Mouse (Mus musculus) heart, embryonic 10.5 days (tissue): Measurements from ENCODE around the gene Gm6993. TPM values are rescaled to one million over a fixed set of nuclear protein-coding genes. Genes with fewer than 3 reads are reported as not detected.
A peak's percentile ranks its signal among the peaks of the same experiment; 100 is the strongest.

Experiments
- DNase-seq: peaks from one replicate; pipeline ENCODE4 v3.0.0-alpha.2; 2017; ENCODE audit warnings: low spot score
- H3K27ac ChIP-seq: fragments of 300-500 bp; sonication (generic); 2 replicates; pipeline ENCODE4 v1.5.1; 2016; ENCODE audit warnings: mild to moderate bottlenecking
- H3K27me3 ChIP-seq: fragments of 300-500 bp; sonication (generic); 2 replicates; pipeline ENCODE4 v1.6.1; 2016; ENCODE audit warnings: mild to moderate bottlenecking; ENCODE audit not compliant: poor library complexity, insufficient read depth, severe bottlenecking
- H3K36me3 ChIP-seq: fragments of 300-500 bp; sonication (generic); 2 replicates; pipeline ENCODE4 v1.6.1; 2016; ENCODE audit warnings: mild to moderate bottlenecking, moderate library complexity
- H3K4me1 ChIP-seq: fragments of 300-500 bp; sonication (generic); 2 replicates; pipeline ENCODE4 v1.6.1; 2016; ENCODE audit warnings: mild to moderate bottlenecking
- H3K4me3 ChIP-seq: fragments of 300-500 bp; sonication (generic); 2 replicates; pipeline ENCODE4 v1.5.1; 2016; ENCODE audit warnings: mild to moderate bottlenecking, moderate library complexity
- H3K9me3 ChIP-seq: fragments of 300-500 bp; sonication (generic); 2 replicates; pipeline ENCODE4 v1.6.1; 2016; ENCODE audit warnings: mild to moderate bottlenecking, moderate library complexity
- WGBS: fragments of 180-500 bp; shearing (Covaris S2); methylation state at CpG from one replicate; pipeline ENCODE4 v1.1.7; 2016; 5-methylcytosine and 5-hydroxymethylcytosine counted together
- polyA plus RNA-seq: library from polyadenylated mRNA; unstranded; fragments of >200 nt; fragmentation: Nextera tagmentation; extraction: Ambion mirVana; gene quantifications from 2 replicates; pipeline ENCODE4 v1.2.1, GENCODE M21; 2016

Gm6993 gene
- polyA plus RNA-seq, 1 experiment from 2014 or later: not detected

DNA sequence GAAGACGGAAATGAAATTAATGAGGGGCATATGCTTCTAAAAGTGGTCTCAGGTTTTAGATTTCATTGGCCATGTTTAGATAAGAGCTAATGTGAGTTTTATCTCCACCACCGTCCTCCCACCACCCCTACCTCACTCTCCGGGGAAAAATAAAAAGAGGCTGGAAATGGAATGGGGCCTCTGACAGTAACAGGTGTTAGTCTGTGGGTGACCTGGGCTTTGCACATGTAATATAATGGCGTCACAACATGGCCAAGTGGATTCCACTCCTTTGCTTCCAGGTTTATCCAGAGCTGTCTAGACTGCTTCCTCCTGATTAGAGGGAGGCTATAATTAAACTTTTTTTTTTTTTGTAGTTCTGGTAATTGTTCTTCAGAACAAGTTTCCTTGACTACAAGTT lies 26.8 kb downstream of the Gm6993 start:
- Histone ChIP-seq H3K27me3 (no peaks in the 10 kb centered on the region), H3K4me3 (peak overlapping the region; percentile 87), H3K4me1 (peaks cover 72% of the 10 kb centered on the region), H3K9me3 (no peaks in the 10 kb centered on the region), H3K36me3 (peaks cover 46% of the 10 kb centered on the region), H3K27ac (peak overlapping the region; percentile 95; the same call in 1 of the 2 replicates)
- WGBS: 35% methylated on average over 4 of the region's 4 CpGs
- no peak for DNase-seq

DNA sequence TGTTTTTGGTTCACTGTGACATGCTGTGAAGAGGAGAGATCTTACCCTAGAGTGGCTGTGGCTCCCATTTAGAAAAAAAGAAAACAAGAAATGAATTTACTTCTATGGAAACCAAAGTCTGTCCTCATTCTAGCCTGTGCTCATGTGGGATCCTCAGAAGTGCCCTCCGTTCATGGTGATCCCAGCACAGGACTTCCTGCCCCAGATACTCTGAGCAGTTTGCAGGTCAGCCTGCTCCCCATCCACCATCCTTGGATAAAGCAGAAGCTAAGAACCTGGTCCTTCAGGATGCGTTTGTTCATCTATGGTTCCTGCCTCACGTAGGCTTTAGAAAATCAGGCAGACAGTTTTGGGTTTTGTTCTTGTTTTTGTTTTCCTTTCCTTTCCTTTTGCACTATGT lies 27.7 kb downstream of the Gm6993 start:
- 59% methylated on average over 3 of the region's 3 CpGs for WGBS

DNA sequence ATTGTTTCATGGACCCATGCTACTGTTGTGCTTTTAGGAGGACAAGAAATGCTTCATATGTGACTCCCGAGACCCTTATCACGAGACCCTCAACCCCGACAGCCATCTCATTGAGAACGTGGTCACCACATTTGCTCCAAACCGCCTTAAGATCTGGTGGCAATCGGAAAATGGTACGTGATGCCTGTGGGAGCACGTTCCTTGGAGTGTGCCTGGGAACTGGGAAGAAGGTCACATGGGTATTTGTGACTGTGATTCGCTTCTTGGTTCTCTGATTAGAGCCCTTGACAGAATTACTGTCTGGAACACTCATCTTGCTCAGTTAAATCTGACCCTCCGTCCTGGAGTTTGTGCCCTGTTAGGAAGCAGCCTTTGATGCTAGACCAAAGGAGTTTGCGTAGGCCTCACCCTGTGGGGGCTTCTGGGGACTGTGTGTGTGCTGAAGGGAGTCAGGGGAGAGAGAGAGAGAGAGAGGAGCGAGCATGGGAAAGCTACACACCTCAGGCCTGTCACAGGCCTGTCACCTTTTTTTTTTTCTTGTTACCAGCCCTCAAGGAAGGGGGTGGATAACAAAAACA lies 28.5 kb downstream of the Gm6993 start:
- Histone ChIP-seq H3K4me3 (0 out of 2 replicates have a peak overlapping the region, but pooled peaks have one; percentile 13), H3K4me1 (peaks cover 65% of the 10 kb centered on the region), H3K36me3 (peaks cover 64% of the 10 kb centered on the region), H3K27me3 (no peaks in the 10 kb centered on the region), H3K27ac (peak overlapping the region; percentile 69), H3K9me3 (no peaks in the 10 kb centered on the region)
- DNase-seq: no peak
- WGBS: 46% methylated on average over 12 of the region's 12 CpGs

More for the DNA sequence above, 27.7 kb downstream of the Gm6993 start:
- Histone ChIP-seq H3K4me3 (no peak overlapping the region; the same call in 1 of the 2 replicates), H3K36me3 (peaks cover 56% of the 10 kb centered on the region), H3K27ac (peak overlapping the region; percentile 25; the same call in 1 of the 2 replicates), H3K27me3 (no peaks in the 10 kb centered on the region), H3K4me1 (peaks cover 68% of the 10 kb centered on the region), H3K9me3 (no peaks in the 10 kb centered on the region)
- no peak for DNase-seq

DNA sequence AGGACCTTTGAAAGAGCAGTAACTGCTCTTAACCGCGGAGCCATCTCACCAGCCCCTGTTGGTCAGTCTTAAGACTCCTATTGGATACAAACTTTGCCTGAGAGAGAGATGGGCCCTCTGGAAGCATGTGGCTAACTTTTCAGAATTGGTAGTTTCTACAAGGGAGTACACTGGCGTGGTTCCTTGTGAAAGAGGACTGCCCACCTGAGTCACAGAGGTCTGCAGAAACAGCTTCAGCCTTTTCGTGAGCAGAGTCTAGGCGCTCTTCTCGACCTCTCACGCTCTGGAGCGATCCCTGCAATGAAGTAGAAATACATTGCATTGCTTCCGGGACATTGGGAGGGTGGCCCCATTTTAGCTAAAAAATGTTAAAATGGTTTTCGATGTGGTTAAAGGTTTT lies 29.8 kb downstream of the Gm6993 start:
- Histone ChIP-seq H3K27me3 (no peaks in the 10 kb centered on the region), H3K4me3 (no peak overlapping the region), H3K36me3 (peaks cover 75% of the 10 kb centered on the region), H3K4me1 (peaks cover 64% of the 10 kb centered on the region), H3K27ac (peak overlapping the region; percentile 75; the same call in 1 of the 2 replicates), H3K9me3 (no peaks in the 10 kb centered on the region)
- DNase-seq: no peak
- 88% methylated on average over 10 of the region's 10 CpGs for WGBS

DNA sequence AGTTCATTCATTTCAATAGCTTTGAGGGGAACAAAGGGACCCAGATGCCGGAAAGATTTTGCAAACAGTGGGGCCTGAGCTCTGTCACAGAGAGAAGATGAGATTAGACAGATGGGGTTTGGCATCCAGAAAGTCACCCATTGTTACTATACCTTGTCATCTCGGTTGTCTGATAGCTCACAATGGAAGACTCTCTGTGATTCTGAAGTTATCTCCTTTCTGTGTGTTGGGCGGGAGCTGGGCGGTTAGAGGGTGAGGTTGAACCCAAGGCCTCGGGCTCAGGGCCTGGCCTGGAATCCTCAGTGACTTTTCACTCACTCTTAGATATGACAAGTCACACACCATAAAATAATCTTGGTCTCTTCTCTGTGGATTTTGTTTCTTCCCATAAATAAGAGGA lies 30.2 kb downstream of the Gm6993 start:
- H3K4me3 ChIP-seq: peak overlapping the region; percentile 17; the same call in 1 of the 2 replicates
- H3K36me3 ChIP-seq: peaks cover 79% of the 10 kb centered on the region
- no peaks in the 10 kb centered on the region for H3K9me3 ChIP-seq
- WGBS: 41% methylated on average over 5 of the region's 5 CpGs
- no peak for DNase-seq
- no peaks in the 10 kb centered on the region for H3K27me3 ChIP-seq
- H3K27ac ChIP-seq: peak overlapping the region; percentile 75
- H3K4me1 ChIP-seq: peaks cover 67% of the 10 kb centered on the region

DNA sequence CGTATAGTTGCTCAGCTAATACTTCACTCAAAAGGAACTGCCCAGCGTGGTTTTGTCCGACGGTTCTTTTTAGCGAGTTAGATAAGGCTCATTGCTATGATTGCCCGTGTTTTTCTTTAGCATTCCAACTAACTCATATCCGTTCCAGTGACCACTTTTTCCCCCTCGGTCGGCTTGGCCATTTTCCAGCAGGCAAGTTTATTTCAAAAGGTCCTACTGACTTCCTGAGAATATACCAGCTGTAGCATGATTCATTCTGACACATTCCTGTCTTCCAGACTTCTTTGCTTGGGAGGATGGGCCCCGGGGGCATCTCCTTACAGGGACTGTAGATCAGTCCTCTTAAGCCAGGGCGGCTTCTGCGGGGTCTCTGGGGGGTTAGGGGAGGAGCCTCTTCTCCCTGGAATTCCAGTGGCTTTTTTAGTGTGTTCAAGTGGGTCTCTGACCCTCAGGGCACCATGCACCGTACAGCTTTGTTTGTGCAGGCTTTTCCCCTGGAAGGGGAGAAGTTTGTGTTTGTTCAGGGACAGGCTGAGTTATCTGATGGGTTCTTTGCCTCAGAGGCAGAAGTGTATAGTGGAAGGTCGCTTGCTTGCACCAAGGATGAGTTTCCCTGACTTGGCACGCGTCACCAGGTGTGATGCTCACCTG lies 30.9 kb downstream of the Gm6993 start:
- WGBS: 19% methylated on average over 16 of the region's 16 CpGs
- Histone ChIP-seq H3K27me3 (no peaks in the 10 kb centered on the region), H3K4me3 (peak overlapping the region; percentile 17; the same call in 1 of the 2 replicates), H3K27ac (peak overlapping the region; percentile 75), H3K9me3 (no peaks in the 10 kb centered on the region), H3K4me1 (peaks cover 67% of the 10 kb centered on the region), H3K36me3 (peaks cover 86% of the 10 kb centered on the region)
- DNase-seq: peak; percentile 87

DNA sequence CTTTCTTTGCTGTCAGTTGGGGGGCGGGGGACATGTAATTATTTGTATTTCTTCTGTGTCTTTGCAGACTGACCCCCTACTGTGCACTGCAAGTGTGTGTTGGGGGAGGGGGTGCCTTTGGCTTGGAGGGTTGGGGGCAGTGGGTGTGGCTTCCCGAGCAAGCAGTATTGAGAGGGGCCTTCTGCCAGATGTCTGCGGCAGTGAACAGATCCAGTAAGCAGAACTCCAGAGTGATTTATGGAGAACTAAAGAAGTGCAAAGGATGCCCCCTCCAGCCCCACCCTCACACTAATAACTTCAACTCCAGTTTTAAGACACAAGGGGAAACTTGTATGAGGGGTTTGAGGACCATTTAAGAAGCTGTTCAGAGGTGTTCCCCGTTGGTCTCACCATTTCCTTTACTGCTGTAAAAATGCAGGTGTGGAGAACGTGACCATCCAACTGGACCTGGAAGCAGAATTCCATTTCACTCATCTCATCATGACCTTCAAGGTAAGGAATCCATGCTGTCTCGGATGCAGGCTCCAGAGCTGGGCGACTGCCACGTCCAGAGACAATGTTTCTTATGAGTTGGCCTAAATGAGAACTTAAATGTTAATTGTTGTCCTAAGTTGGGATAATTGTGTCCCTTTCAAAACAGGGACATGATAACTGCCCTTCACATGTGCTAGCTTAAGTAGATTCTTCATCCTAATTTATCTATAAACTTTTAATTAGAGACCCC lies 31.6 kb downstream of the Gm6993 start:
- peak overlapping the region; percentile 75 for H3K27ac ChIP-seq
- peak overlapping the region; percentile 13 for H3K4me3 ChIP-seq
- WGBS: 52% methylated on average over 8 of the region's 8 CpGs
- H3K27me3 ChIP-seq: no peaks in the 10 kb centered on the region
- no peak for DNase-seq
- H3K36me3 ChIP-seq: peaks cover 86% of the 10 kb centered on the region
- H3K4me1 ChIP-seq: peaks cover 60% of the 10 kb centered on the region
- no peaks in the 10 kb centered on the region for H3K9me3 ChIP-seq

DNA sequence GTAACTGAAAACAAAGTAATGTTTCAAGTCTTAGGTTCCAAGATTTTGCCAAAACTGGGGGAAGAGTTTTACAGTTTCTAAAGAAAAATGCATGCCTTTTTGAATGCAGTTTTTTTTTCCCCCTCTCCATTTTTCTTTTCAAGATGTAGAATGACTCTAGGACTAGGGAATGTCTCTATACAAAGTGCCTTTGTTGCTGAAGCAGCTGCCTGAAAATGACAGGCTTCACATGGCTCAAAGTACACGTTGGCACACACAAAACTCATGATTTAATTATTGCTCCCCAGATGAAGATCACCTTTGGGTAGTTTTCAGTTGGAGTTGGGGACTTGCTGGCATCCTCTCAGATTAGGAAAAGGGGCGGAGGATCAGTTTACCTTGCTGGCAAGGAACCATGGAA lies 32.3 kb downstream of the Gm6993 start:
- peaks cover 90% of the 10 kb centered on the region for H3K36me3 ChIP-seq
- H3K27ac ChIP-seq: no peak overlapping the region

DNA sequence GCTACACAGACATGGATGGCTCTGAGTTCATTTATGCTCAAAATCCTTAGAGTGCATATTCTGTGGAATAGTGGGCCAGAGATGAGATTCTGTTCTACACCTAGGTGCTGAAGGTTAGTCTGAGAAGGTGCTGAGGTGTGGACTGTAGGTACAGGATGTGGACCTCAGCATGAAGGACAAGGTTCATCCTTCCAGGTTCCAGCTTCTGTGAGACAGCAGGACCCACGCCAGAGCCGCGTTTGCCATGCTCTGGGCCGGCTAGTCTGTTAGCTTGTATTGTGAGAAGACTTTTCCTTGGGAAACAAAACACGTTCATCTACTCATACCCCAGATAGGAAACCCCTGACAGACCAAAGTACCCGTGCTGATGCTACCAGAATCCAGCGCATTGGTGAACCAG lies 33.1 kb downstream of the Gm6993 start:
- Histone ChIP-seq H3K36me3 (peaks cover 93% of the 10 kb centered on the region), H3K9me3 (no peaks in the 10 kb centered on the region), H3K4me3 (no peak overlapping the region), H3K27ac (no peak overlapping the region), H3K4me1 (peaks cover 46% of the 10 kb centered on the region), H3K27me3 (no peaks in the 10 kb centered on the region)
- WGBS: 92% methylated on average over 7 of the region's 7 CpGs
- no peak for DNase-seq

More for the DNA sequence above, 32.3 kb downstream of the Gm6993 start:
- Histone ChIP-seq H3K4me3 (no peak overlapping the region), H3K27me3 (no peaks in the 10 kb centered on the region), H3K9me3 (no peaks in the 10 kb centered on the region), H3K4me1 (peaks cover 53% of the 10 kb centered on the region)
- DNase-seq: no peak
- 85% methylated on average over 2 of the region's 2 CpGs for whole genome bisulfite sequencing

DNA sequence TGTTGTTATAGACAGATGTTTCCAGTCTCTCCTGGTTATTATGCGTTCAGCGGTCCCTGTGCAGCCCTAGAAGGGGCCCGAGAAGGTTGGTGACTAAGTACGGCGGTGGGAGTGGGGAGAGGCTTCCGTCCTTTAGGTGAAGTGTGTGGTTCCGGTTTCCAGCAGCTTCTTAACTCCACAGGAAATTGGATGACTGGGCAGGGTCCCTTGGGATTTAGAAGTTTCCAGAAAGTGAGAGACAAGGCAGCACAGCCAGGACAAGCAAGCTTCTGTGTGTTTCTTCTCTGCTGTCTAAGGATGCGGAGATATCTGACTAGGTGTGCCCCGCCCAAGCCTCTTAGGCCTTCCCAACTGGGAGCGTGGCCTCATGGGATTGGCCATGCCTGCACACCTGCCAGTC lies 34.8 kb downstream of the Gm6993 start:
- 78% methylated on average over 10 of the region's 10 CpGs for WGBS
- Histone ChIP-seq H3K4me3 (no peak overlapping the region), H3K4me1 (peaks cover 48% of the 10 kb centered on the region), H3K27me3 (no peaks in the 10 kb centered on the region), H3K27ac (no peak overlapping the region), H3K36me3 (peaks cover 95% of the 10 kb centered on the region), H3K9me3 (no peaks in the 10 kb centered on the region)
- no peak for DNase-seq

DNA sequence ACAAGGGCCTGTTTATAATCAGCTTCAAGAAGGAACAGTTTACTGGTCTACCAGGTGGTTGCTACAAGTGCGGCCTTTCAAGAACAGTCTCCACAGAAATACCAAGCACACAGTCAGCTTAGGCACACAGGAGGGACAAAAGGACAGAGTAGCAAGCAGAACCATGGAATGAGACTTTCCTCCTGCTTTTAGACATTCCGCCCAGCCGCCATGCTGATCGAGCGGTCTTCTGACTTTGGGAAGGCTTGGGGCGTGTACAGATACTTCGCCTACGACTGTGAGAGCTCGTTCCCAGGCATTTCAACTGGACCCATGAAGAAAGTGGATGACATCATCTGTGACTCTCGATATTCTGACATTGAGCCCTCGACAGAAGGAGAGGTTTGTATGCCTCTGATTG lies 37.7 kb downstream of the Gm6993 start:
- H3K4me1 ChIP-seq: peaks cover 31% of the 10 kb centered on the region
- H3K9me3 ChIP-seq: no peaks in the 10 kb centered on the region
- H3K27me3 ChIP-seq: no peaks in the 10 kb centered on the region
- no peak overlapping the region for H3K27ac ChIP-seq
- H3K4me3 ChIP-seq: no peak overlapping the region
- no peak for DNase-seq
- H3K36me3 ChIP-seq: peaks cover 94% of the 10 kb centered on the region
- WGBS: 90% methylated on average over 11 of the region's 11 CpGs

DNA sequence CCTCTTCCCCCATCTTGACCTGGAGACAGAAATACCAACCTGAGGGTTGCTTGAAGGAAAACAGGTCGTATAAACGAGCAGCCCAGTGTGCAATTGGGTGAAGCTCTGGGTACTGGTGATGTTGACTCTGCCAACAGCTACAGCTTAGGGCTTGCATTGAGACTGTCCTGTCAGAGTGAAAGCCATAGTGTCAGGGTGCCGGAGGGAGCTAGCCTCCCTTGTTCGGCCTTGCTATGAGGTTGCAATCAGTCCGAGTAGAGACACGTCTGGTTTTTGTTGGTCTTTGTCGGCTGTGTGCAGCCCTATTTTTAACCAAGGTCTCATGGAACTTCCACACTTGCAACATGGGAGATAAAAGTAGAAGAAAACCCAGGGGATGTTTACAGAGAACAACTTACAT lies 39.7 kb downstream of the Gm6993 start:
- 56% methylated on average over 7 of the region's 7 CpGs for WGBS
- peaks cover 94% of the 10 kb centered on the region for H3K36me3 ChIP-seq

DNA sequence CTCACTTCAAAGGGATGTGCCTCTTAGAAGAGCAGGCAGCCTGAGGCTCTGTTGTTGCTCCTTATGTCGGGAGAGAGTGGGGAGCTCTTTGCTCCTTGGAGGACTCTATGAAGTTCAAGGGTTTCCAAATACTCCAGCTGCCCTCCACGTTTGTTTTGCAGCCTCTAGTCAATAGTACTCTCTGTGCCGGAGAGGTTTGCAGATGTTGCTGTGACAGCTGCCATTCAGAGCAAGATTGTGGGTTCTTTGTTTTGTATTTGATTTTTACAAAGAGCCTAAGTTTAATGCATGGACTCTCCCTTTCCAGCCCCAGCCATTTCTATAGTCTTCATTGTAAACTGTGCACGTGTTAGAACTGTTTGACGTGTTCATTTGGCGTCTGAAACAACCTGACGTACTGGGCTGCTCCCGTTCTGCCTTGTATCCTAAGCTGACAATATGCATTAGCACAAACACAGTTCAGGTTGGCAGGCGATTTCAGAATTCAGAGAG lies 40.6 kb downstream of the Gm6993 start:
- no peak overlapping the region for H3K4me3 ChIP-seq
- peak overlapping the region; percentile 47; the same call in 1 of the 2 replicates for H3K27ac ChIP-seq
- H3K4me1 ChIP-seq: peaks cover 21% of the 10 kb centered on the region
- no peaks in the 10 kb centered on the region for H3K27me3 ChIP-seq
- H3K36me3 ChIP-seq: peaks cover 94% of the 10 kb centered on the region
- H3K9me3 ChIP-seq: no peaks in the 10 kb centered on the region
- 80% methylated on average over 9 of the region's 9 CpGs for WGBS
- no peak for DNase-seq

More for the DNA sequence above, 39.7 kb downstream of the Gm6993 start:
- no peaks in the 10 kb centered on the region for H3K9me3 ChIP-seq
- no peak overlapping the region for H3K4me3 ChIP-seq
- DNase-seq: no peak
- H3K27me3 ChIP-seq: no peaks in the 10 kb centered on the region
- H3K4me1 ChIP-seq: peaks cover 24% of the 10 kb centered on the region
- H3K27ac ChIP-seq: peak overlapping the region; percentile 56; the same call in 1 of the 2 replicates
